In genomic region chr7:31155296-31156033, GRCm38 (mm10) we compare ENCODE assay signal across 8 mouse cellular contexts. TPM values are rescaled to one million over a fixed set of nuclear protein-coding genes. Genes with fewer than 3 reads are reported as not detected.
DNase-seq lines count a peak whose midpoint lies in the region; ATAC-seq and TF ChIP-seq lines count a peak whose summit lies in the region.

Gene Gramd1a, minus strand, starts transcription at chr7:31155896.

- peak within 1 kb of the TSS; percentile 13; the same call in 1 of the 2 replicates for H3K9ac ChIP-seq in lung, embryonic 16.5 days (ENCODE audit: low read length)
- H3K9ac ChIP-seq in embryonic facial prominence, embryonic 11.5 days (replicated peaks; ENCODE audit: low read length) = no peak within 1 kb of the TSS
- H3K9ac ChIP-seq in heart, embryonic 11.5 days (ENCODE audit: low read depth, low read length) = peak within 1 kb of the TSS; percentile 43; the same call in 1 of the 2 replicates
- H3K9ac ChIP-seq in kidney, embryonic 14.5 days (ENCODE audit: low read depth, low read length) = 0 out of 2 replicates have a peak within 1 kb of the TSS, but pooled peaks have one; percentile 23
- H3K9ac ChIP-seq in lung, postnatal 0 days (replicated peaks; ENCODE audit: low read depth) = no peak within 1 kb of the TSS

- H3K36me3 ChIP-seq in lung, embryonic 16.5 days (ENCODE audit: control insufficient read depth, insufficient read depth, low read length) = no peaks in the 10 kb centered on the region
- H3K36me3 ChIP-seq in embryonic facial prominence, embryonic 11.5 days (replicated peaks; ENCODE audit: control insufficient read depth, insufficient read depth, low read depth, low read length) = no peaks in the 10 kb centered on the region
- H3K36me3 ChIP-seq in heart, embryonic 11.5 days (ENCODE audit: control insufficient read depth, insufficient read depth, low read length) = no peaks in the 10 kb centered on the region
- H3K36me3 ChIP-seq in kidney, embryonic 14.5 days (ENCODE audit: control insufficient read depth, insufficient read depth, low read length) = no peaks in the 10 kb centered on the region
- H3K36me3 ChIP-seq in lung, postnatal 0 days (ENCODE audit: insufficient read depth, low read length) = no peaks in the 10 kb centered on the region
- H3K36me3 ChIP-seq in testis, adult 2 months (ENCODE audit: control insufficient read depth, insufficient read depth, low read length) = no peaks in the 10 kb centered on the region

- no peaks in the 10 kb centered on the region for H3K27me3 ChIP-seq in lung, embryonic 16.5 days (ENCODE audit: control insufficient read depth, insufficient read depth, low read depth, low read length)
- H3K27me3 ChIP-seq in embryonic facial prominence, embryonic 11.5 days (ENCODE audit: control insufficient read depth, insufficient read depth, low read length) = no peaks in the 10 kb centered on the region
- no peaks in the 10 kb centered on the region for H3K27me3 ChIP-seq in heart, embryonic 11.5 days (ENCODE audit: control insufficient read depth, insufficient read depth, low read length)
- H3K27me3 ChIP-seq in kidney, embryonic 14.5 days (ENCODE audit: control insufficient read depth, insufficient read depth, low read length) = no peaks in the 10 kb centered on the region
- H3K27me3 ChIP-seq in lung, postnatal 0 days (replicated peaks; ENCODE audit: insufficient read depth, low read length) = no peaks in the 10 kb centered on the region
- no peaks in the 10 kb centered on the region for H3K27me3 ChIP-seq in testis, adult 2 months (ENCODE audit: control insufficient read depth, insufficient read depth, low read length)

- H3K4me1 ChIP-seq in lung, embryonic 16.5 days (replicated peaks; ENCODE audit: control insufficient read depth, insufficient read depth, low read length) = peaks cover 19% of the 10 kb centered on the region
- no peaks in the 10 kb centered on the region for H3K4me1 ChIP-seq in embryonic facial prominence, embryonic 11.5 days (ENCODE audit: control insufficient read depth, insufficient read depth, low read length)
- peaks cover 9% of the 10 kb centered on the region for H3K4me1 ChIP-seq in heart, embryonic 11.5 days (ENCODE audit: control insufficient read depth, insufficient read depth, low read length)
- peaks cover 16% of the 10 kb centered on the region for H3K4me1 ChIP-seq in kidney, embryonic 14.5 days (ENCODE audit: control insufficient read depth, insufficient read depth, low read length)
- peaks cover 7% of the 10 kb centered on the region for H3K4me1 ChIP-seq in lung, postnatal 0 days (ENCODE audit: insufficient read depth, low read depth, low read length)
- H3K4me1 ChIP-seq in testis, adult 2 months (ENCODE audit: control insufficient read depth, insufficient read depth, low read length) = peaks cover 15% of the 10 kb centered on the region

- peak within 1 kb of the TSS; percentile 34 for H3K27ac ChIP-seq in lung, embryonic 16.5 days (ENCODE audit: low read length)
- H3K27ac ChIP-seq in embryonic facial prominence, embryonic 11.5 days (replicated peaks; ENCODE audit: low read depth, low read length) = no peak within 1 kb of the TSS
- peak within 1 kb of the TSS; percentile 72; the same call in 1 of the 2 replicates for H3K27ac ChIP-seq in heart, embryonic 11.5 days (ENCODE audit: low read depth, low read length)
- H3K27ac ChIP-seq in kidney, embryonic 14.5 days (ENCODE audit: low read depth, low read length) = peak within 1 kb of the TSS; percentile 55; the same call in 1 of the 2 replicates
- peak within 1 kb of the TSS; percentile 66 for H3K27ac ChIP-seq in lung, postnatal 0 days (ENCODE audit: low read length)
- peak within 1 kb of the TSS; percentile 81 for H3K27ac ChIP-seq in testis, adult 2 months (ENCODE audit: control insufficient read depth, insufficient read depth, low read depth, low read length)

- H3K4me2 ChIP-seq in lung, embryonic 16.5 days (ENCODE audit: low read depth, low read length) = peak within 1 kb of the TSS; percentile 13; the same call in 1 of the 2 replicates
- H3K4me2 ChIP-seq in embryonic facial prominence, embryonic 11.5 days (ENCODE audit: low read depth, low read length) = no peak within 1 kb of the TSS
- 0 out of 2 replicates have a peak within 1 kb of the TSS, but pooled peaks have one; percentile 23 for H3K4me2 ChIP-seq in heart, embryonic 11.5 days
- H3K4me2 ChIP-seq in kidney, embryonic 14.5 days (replicated peaks; ENCODE audit: low read depth, low read length) = no peak within 1 kb of the TSS
- H3K4me2 ChIP-seq in lung, postnatal 0 days (replicated peaks; ENCODE audit: low read depth, low read length) = no peak within 1 kb of the TSS

- no peak within 1 kb of the TSS for H3K4me3 ChIP-seq in lung, embryonic 16.5 days (ENCODE audit: low read length)
- H3K4me3 ChIP-seq in embryonic facial prominence, embryonic 11.5 days (ENCODE audit: low read depth, low read length) = no peak within 1 kb of the TSS
- H3K4me3 ChIP-seq in heart, embryonic 11.5 days (ENCODE audit: low read depth, low read length) = no peak within 1 kb of the TSS
- H3K4me3 ChIP-seq in kidney, embryonic 14.5 days (ENCODE audit: low read length) = no peak within 1 kb of the TSS
- H3K4me3 ChIP-seq in lung, postnatal 0 days (ENCODE audit: low read depth, low read length) = no peak within 1 kb of the TSS
- no peak within 1 kb of the TSS; the same call in 1 of the 2 replicates for H3K4me3 ChIP-seq in testis, adult 2 months (ENCODE audit: control insufficient read depth, low read depth, low read length)

- TF ChIP-seq CTCF in lung, postnatal 0 days (IDR thresholded peaks at IDR 0.05) = no peak
- no peak for TF ChIP-seq CTCF in testis, adult 2 months (IDR thresholded peaks at IDR 0.05; ENCODE audit: control insufficient read depth, insufficient read depth, insufficient replicate concordance, low read depth, low read length)

- no peaks in the 10 kb centered on the region for H3K9me3 ChIP-seq in lung, embryonic 16.5 days (ENCODE audit: control insufficient read depth, low read length)
- no peaks in the 10 kb centered on the region for H3K9me3 ChIP-seq in embryonic facial prominence, embryonic 11.5 days (replicated peaks; ENCODE audit: control insufficient read depth, low read length)
- H3K9me3 ChIP-seq in heart, embryonic 11.5 days (replicated peaks; ENCODE audit: control insufficient read depth, low read length) = 0 out of 2 replicates have a peak, but pooled peaks cover 3% of the 10 kb centered on the region
- no peaks in the 10 kb centered on the region for H3K9me3 ChIP-seq in kidney, embryonic 14.5 days (ENCODE audit: control insufficient read depth, low read length)
- H3K9me3 ChIP-seq in lung, postnatal 0 days (ENCODE audit: low read length) = no peaks in the 10 kb centered on the region

- 58% methylated on average over 5 of the region's 5 CpGs for WGBS in lung, embryonic 16.5 days
- 60% methylated on average over 5 of the region's 5 CpGs for WGBS in embryonic facial prominence, embryonic 11.5 days
- WGBS in heart, embryonic 11.5 days (ENCODE audit: insufficient replicate concordance) = 51% methylated on average over 5 of the region's 5 CpGs
- 49% methylated on average over 5 of the region's 5 CpGs for WGBS in kidney, embryonic 14.5 days
- WGBS in lung, postnatal 0 days = 51% methylated on average over 5 of the region's 5 CpGs

- TF ChIP-seq POLR2A in testis, adult 2 months (IDR thresholded peaks at IDR 0.05; ENCODE audit: control insufficient read depth, low read depth, low read length) = no peak

- no peak for TF ChIP-seq EP300 in lung, postnatal 0 days (IDR thresholded peaks at IDR 0.05)

- no peak for ATAC-seq in lung, embryonic 16.5 days (ENCODE audit: low read depth)
- ATAC-seq in embryonic facial prominence, embryonic 11.5 days (replicated peaks; ENCODE audit: insufficient number of reproducible peaks, low FRiP score, low TSS enrichment, low read depth) = no peak
- no peak for ATAC-seq in heart, embryonic 11.5 days (replicated peaks; ENCODE audit: insufficient number of reproducible peaks, low FRiP score, low TSS enrichment)
- peak; percentile 44 for ATAC-seq in kidney, embryonic 14.5 days (ENCODE audit: low FRiP score, low TSS enrichment)
- ATAC-seq in lung, postnatal 0 days = no peak

- DNase-seq in lung, postnatal 14 days = no peak
- peak; percentile 39 for DNase-seq in embryonic facial prominence, embryonic 11.5 days (ENCODE audit: low spot score)
- peak; percentile 52 for DNase-seq in lung, postnatal 0 days (ENCODE audit: low spot score)
- DNase-seq in spleen, adult 12 weeks (ENCODE audit: low spot score) = no peak

RNA-seq across cellular contexts. Expression of gene Gramd1a, which starts in this region (rescaled TPM):
- polyA plus RNA-seq in lung, embryonic 16.5 days (2015; fragmentation: Nextera tagmentation; extraction: Ambion mirVana) = 68.1 and 72.2 TPM in 2 replicates
- 76.7 and 76.8 TPM in 2 replicates for polyA plus RNA-seq in embryonic facial prominence, embryonic 11.5 days (2014; fragmentation: Nextera tagmentation; extraction: Ambion mirVana)
- polyA plus RNA-seq in heart, embryonic 11.5 days (2014; fragmentation: Nextera tagmentation; extraction: Ambion mirVana) = 49.0 and 55.9 TPM in 2 replicates
- polyA plus RNA-seq in kidney, embryonic 14.5 days (2014; fragmentation: Nextera tagmentation; extraction: Ambion mirVana) = 50.3 and 61.9 TPM in 2 replicates
- polyA plus RNA-seq in lung, postnatal 0 days (2015; fragmentation: Nextera tagmentation; extraction: Ambion mirVana) = 31.7 and 33.8 TPM in 2 replicates
- 35.1 and 35.3 TPM in 2 replicates for polyA plus RNA-seq in testis, adult 2 months (2012; rRNA removed)

Comparison
In these comparisons a context has a peak if more than half of its experiments do, and no peak if none do; other contexts are left out.
1. H3K4me2 ChIP-seq: peak in lung, embryonic 16.5 days (single experiment) and heart, embryonic 11.5 days (single experiment); none in embryonic facial prominence, embryonic 11.5 days (single experiment), kidney, embryonic 14.5 days (single experiment) and lung, postnatal 0 days (single experiment).
2. H3K9ac ChIP-seq: peak in lung, embryonic 16.5 days (single experiment), heart, embryonic 11.5 days (single experiment) and kidney, embryonic 14.5 days (single experiment); none in embryonic facial prominence, embryonic 11.5 days (single experiment) and lung, postnatal 0 days (single experiment).
3. DNase-seq: peak in embryonic facial prominence, embryonic 11.5 days (single experiment) and lung, postnatal 0 days (single experiment); none in lung, postnatal 14 days (single experiment) and spleen, adult 12 weeks (single experiment).